Mouse (Mus musculus): ENCODE data around the gene Dtnb.

The Dtnb gene

DNA sequence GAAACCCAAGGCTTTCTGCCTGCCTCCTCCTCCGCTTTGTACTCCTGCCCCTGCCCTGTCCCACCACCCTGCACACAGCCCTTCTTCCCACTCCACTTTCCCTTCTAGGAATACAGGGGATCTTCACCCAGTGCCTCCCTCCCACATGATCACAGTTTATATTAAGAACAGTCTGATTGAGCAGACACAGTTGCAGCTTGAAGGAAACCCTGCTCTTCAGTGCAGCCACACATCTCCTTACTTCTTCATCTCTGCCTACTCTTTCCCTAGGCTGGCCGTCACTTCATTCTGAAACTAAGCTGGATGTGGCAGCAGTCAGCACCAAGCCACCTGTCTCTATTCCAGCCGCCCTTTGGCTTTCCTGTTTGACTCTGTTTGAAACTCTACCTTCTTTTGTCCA, 201.5 kb downstream of the Dtnb start:
- DNase-seq (ENCODE audit: low spot score in 2 of 2) = no peak

DNA sequence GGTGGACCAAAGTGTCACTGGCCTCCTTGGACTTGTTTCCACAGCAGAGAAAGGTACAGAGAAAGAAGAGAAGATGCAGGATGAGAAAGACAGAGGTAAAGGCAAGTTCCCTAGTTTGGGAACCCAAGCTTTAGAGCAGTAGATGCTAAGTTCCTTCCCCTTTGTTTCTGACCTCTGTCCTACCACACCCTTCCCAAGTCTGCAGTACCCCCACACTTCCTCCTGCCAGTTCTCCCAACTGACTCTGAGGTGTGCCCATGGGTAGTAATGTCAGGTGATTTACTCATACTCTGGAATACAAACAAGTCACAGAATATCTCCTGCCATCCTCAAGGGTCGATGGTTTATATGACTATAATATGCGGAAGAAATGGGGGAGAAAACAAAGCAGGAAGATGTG, 203.8 kb downstream of the Dtnb start:
- no peak for DNase-seq (ENCODE audit: low spot score in 2 of 2)

- DNase-seq (ENCODE audit: low spot score in 2 of 2) = no peak
These were observed 205.5 kb downstream of the Dtnb start for GRCm38 (mm10) chr12:3777682-3778081.

DNA sequence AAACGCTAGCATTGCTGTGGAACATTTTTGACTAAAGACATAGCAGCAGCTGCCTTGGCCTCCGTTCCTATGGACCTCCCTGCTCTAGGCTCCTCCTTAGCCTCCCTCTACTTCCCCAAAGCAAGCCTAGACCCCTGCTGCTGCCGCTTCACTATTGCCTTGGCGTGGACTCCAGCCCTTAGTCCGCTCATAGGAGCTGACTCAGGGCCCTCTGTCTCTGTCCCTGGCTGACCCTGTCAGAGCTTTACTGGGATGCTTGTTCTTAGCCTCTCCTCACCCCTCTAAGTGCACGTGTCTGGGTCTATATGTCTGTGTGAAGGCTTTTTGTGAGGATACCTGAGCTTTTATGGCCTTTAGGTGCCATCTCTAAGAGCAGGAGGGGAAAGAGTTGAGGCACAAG, 206.1 kb downstream of the Dtnb start:
- DNase-seq (ENCODE audit: low spot score in 2 of 2) = no peak

GRCm38 (mm10) chr12:3779639-3780038, 207.5 kb downstream of the Dtnb start:
- DNase-seq (ENCODE audit: low spot score in 2 of 2) = no peak

DNA sequence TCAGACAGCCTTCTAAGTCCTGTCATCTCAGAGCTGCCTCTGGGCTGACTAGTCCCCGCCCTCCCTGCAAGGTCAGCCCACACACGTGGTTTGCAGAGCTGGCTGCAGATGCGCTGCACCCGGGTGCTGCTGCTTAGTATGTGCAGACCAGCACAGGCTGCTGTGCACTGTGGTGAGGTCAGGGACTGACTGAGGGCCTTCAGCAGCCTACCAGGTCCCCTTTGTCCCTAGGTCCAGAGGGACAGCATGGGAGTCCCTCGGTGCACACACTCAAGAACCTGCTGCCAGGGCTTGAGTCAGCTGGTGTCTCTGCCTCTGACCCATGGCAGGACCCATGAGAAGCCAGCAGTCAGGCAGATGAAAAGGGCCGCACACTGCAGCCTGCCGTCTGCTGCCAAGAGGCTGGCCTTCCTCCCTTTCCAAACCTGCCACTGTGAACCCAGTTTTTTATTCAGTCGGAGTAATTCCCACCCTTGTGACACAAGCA, 208.3 kb downstream of the Dtnb start:
- peak in 1 of 2 experiments; percentile 59 for DNase-seq (ENCODE audit: low spot score in 2 of 2)

- DNase-seq (ENCODE audit: low spot score in 2 of 2) = no peak
These were observed 208.8 kb downstream of the Dtnb start for GRCm38 (mm10) chr12:3780931-3781471.

GRCm38 (mm10) chr12:3781482-3781881, 209.3 kb downstream of the Dtnb start:
- peak; percentile 78 to 83 for DNase-seq (ENCODE audit: low spot score in 2 of 2)

GRCm38 (mm10) chr12:3783196-3783825, 211.1 kb downstream of the Dtnb start:
- DNase-seq (ENCODE audit: low spot score in 2 of 2) = no peak

GRCm38 (mm10) chr12:3784258-3784657, 212.1 kb downstream of the Dtnb start:
- DNase-seq (ENCODE audit: low spot score in 2 of 2) = no peak

DNA sequence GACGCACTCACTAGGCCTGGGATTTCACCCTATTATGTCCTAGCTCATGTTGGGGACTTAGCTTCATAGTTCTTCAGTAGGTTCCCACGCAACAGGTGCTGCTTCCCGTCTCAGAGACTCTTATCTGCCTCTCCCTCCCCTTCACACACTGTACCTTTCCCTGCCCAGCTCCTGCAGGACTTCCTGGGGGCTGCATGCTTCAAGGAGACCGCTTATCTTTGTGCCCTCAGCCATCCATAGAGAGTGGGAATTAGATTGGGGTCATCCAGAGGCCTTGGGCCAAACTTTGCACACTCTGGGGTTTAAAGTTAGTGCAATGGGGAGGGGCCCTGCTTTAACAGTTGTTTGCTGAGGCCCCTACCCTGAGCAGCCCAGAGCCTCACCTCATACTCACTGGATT, 212.5 kb downstream of the Dtnb start:
- DNase-seq (ENCODE audit: low spot score in 2 of 2) = no peak

DNA sequence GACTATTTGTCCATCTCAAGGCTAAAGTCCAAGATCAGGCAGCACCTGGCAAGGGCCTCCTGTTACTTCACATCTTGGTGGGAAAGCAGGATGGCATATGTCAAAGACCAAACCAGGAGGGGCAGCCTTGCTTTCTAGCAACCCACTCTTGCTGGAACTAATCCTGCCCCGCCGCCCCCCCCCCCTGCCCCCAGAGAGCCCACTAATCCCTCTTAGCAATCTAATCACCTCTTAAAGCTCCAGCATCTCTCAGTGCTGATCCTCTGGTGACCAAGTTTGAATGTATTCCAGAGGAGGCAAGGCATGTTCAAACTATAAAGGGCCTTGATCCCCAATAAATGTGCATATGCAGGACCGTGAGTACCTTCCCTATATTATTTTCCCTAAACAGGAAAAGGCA, 214.9 kb downstream of the Dtnb start:
- DNase-seq (ENCODE audit: low spot score in 2 of 2) = no peak

DNA sequence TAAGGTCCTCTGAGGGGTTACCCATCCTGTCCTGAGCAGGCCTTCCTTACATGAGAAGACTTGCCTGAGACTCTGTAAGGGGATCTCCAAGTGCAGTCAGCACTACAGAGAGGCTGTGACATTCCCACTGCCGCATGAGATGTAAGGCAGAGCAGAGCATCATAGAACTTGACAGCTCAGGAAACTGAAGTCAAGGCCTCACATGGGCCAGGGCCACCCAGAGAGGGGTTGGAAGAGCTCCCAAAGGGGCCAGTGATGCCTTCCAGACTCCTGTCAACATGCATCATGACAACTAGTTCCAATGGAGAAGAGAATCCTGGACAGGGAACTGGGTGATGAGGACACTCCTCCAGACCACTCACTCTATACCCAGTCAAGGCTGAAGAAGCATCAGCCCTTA, 215.4 kb downstream of the Dtnb start:
- no peak for DNase-seq (ENCODE audit: low spot score in 2 of 2)

DNA sequence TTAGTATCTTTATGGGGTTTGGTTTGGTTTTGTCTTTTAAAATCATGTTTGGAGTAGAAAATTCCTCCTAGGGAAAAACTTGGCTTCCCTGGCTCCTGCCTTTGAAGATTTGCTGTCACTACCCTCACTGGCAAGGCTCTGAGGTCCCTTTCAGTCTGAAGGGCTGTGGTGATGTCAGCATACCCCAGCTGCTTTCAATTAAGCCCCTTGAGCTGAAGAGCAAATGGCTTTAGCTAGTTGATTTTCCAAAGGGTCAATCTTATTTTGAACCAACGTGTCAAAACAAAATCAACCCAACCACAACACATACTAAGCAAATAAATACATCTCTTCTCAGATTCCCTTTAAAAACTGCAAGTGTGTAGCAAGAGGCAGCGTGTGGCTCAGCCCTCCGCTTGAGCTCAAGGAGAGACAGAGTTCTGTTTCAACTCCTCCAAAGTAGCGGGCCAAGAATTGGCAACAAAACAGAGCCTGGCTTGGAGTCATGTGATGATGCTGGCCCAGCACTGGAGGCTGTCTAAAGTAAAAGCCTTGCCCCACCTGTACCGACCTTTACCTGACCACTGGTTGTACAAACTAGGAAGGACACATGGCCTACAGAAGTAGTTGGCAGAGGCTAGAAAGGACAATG, 216.4 kb downstream of the Dtnb start:
- no peak for DNase-seq (ENCODE audit: low spot score in 2 of 2)

DNA sequence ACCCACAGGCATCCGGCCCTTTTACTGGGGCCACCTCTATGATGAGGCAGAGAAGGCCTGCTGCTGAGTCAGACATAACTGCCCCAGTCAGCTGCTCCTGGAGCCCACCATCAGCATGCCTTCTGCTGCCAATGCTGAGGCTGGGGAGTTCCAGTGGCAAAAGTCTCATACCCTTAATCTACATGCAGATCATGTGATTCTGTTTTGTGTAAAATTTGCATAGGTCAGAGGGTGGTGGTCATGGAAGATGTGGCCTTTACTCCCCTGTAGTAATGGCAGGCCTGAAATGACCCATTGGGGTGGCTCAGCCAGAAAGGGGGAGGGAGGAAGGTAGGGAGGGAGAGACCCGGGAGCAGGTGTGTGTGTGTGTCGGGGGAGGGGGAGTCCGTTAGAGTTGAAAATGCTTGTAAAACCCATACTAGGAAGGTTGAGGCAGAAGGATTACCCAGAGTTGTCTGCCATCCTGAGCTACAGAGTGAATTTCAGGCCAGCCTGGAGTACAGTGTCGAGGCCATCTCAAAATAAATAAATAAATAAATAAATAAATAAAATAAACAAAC, 217.5 kb downstream of the Dtnb start:
- no peak for DNase-seq (ENCODE audit: low spot score in 2 of 2)

- no peak for DNase-seq (ENCODE audit: low spot score in 2 of 2)
These were observed 219.1 kb downstream of the Dtnb start for GRCm38 (mm10) chr12:3791257-3791656.

- peak; percentile 91 to 95 for DNase-seq (ENCODE audit: low spot score in 2 of 2)
These were observed 219.6 kb downstream of the Dtnb start for GRCm38 (mm10) chr12:3791732-3792131.

GRCm38 (mm10) chr12:3792248-3792647, 220.1 kb downstream of the Dtnb start:
- no peak for DNase-seq (ENCODE audit: low spot score in 2 of 2)

DNA sequence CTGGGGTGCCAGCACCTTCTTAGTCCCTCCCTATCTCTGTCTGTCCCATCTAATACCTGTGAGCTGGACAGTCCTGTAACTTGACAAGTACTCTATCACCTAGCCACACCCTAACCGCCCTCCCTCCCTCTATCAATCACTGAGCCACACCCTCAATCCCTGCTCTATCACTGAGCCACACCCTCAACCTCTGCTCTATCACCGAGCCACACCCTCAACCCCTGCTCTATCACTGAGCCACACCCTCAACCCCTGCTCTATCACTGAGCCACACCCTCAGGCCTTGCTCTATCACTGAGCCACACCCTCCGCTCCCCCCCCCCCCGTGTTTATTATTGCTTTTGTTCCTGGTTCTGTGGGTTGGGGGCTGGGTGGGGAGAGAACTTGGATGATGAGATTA, 223.4 kb downstream of the Dtnb start:
- no peak for DNase-seq (ENCODE audit: low spot score in 2 of 2)

DNA sequence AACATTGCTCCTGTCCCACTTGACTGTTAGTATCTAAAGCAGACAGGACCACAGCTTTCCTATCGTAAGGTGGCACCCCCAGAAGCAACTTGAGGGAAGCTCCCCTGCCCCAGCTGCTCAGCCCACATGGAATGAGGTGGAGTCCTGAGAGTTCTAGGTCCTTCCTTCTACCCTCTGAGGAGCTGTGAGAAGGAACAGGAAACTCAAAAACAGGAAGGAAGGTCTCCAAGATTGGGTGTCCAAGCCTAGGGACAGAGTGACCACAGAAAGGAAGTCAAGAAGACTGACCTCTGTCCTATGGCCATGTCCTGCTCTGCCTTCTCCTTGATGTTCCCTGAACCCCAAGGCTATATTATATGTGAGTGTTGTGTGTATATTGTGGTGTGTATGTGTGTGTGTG, 227.4 kb downstream of the Dtnb start:
- no peak for DNase-seq (ENCODE audit: low spot score in 2 of 2)

GRCm38 (mm10) chr12:3805852-3806251, 233.7 kb downstream of the Dtnb start, which contains the start of gene Dnmt3a:
Gene Dnmt3a, plus strand, starts transcription at chr12:3806007.
- DNase-seq (ENCODE audit: low spot score in 2 of 2) = no peak

DNA sequence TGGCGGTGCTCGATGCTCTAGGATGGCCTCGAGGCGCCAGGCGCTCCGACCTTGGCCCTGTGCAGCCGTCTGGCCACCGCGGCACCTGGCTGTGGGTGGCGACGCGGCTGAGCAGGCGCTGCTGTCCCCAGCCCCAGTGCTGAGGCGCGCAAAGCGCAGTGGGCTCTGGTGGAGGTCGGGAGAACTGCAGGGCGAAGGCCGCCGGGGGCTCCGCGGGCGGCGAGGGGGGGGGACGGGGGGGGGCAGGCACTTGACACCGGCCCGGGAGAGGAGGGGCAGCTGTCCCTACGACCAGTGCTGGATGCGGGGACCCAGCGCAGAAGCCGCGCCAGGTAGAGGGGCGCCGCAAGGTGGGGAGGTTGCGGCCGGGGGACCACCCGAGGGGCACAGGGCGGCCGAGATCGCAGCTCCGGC, 234.1 kb downstream of the Dtnb start:
- peak in 1 of 2 experiments; percentile 65 for DNase-seq (ENCODE audit: low spot score in 2 of 2)
